Comparison of ENCODE assay signal across 10 mouse cellular contexts in genomic region chr6:49985127-49985526, GRCm38 (mm10).
DNase-seq lines count a peak whose midpoint lies in the region; ATAC-seq and TF ChIP-seq lines count a peak whose summit lies in the region.
"Had no signal": no experiment of that assay in that cellular context is flagged by ENCODE, and none has a peak within 500 bp of the region (broad histone marks: within the 10 kb centered on the region; RNA-seq: fewer than 3 reads in every experiment).

No protein-coding gene starts in this region.

- no peak overlapping the region for H3K4me2 ChIP-seq in forebrain, embryonic 11.5 days (ENCODE audit: low read depth, low read length, severe bottlenecking)
- no peak overlapping the region for H3K4me2 ChIP-seq in forebrain, postnatal 0 days (ENCODE audit: low read depth)
- no peak overlapping the region for H3K4me2 ChIP-seq in midbrain, embryonic 13.5 days (replicated peaks)
- H3K4me2 ChIP-seq in midbrain, embryonic 16.5 days (ENCODE audit: low read length): no peak overlapping the region
- no peak overlapping the region for H3K4me2 ChIP-seq in kidney, embryonic 14.5 days (replicated peaks; ENCODE audit: low read depth, low read length)

- peak; percentile 76 for DNase-seq in forebrain, embryonic 11.5 days (ENCODE audit: low spot score)
- DNase-seq in forebrain, postnatal 0 days: no peak
- DNase-seq in lung, postnatal 36 days: peak; percentile 42
- no peak for DNase-seq in left cerebral cortex, adult 11 months (ENCODE audit: low spot score)
- no peak for DNase-seq in spleen, postnatal 10 days (ENCODE audit: low spot score in 2 of 2)
- DNase-seq: gastrocnemius, postnatal 36 days had no signal

- H3K4me1 ChIP-seq in forebrain, embryonic 11.5 days (replicated peaks; ENCODE audit: control insufficient read depth, insufficient read depth, low read length): peaks cover 2% of the 10 kb centered on the region; the same call in 1 of the 2 replicates
- H3K4me1 ChIP-seq in forebrain, postnatal 0 days (ENCODE audit: insufficient read depth): no peaks in the 10 kb centered on the region
- peaks cover 12% of the 10 kb centered on the region for H3K4me1 ChIP-seq in midbrain, embryonic 13.5 days (replicated peaks)
- H3K4me1 ChIP-seq in midbrain, embryonic 16.5 days (ENCODE audit: control insufficient read depth, insufficient read depth, low read length): peaks cover 7% of the 10 kb centered on the region
- peaks cover 11% of the 10 kb centered on the region; the same call in 1 of the 2 replicates for H3K4me1 ChIP-seq in kidney, embryonic 14.5 days (ENCODE audit: control insufficient read depth, insufficient read depth, low read length)

- 52% methylated on average over 6 of the region's 6 CpGs for WGBS in forebrain, embryonic 11.5 days
- 11% methylated on average over 6 of the region's 6 CpGs for WGBS in forebrain, postnatal 0 days
- 36% methylated on average over 6 of the region's 6 CpGs for WGBS in midbrain, embryonic 13.5 days
- WGBS in midbrain, embryonic 16.5 days: 24% methylated on average over 6 of the region's 6 CpGs
- WGBS in kidney, embryonic 14.5 days: 17% methylated on average over 6 of the region's 6 CpGs

- no peak overlapping the region for H3K4me3 ChIP-seq in forebrain, embryonic 11.5 days (ENCODE audit: low read depth, low read length)
- H3K4me3 ChIP-seq in forebrain, postnatal 0 days (ENCODE audit: low read depth, low read length): no peak overlapping the region
- no peak overlapping the region for H3K4me3 ChIP-seq in midbrain, embryonic 13.5 days (replicated peaks)
- H3K4me3 ChIP-seq in midbrain, embryonic 16.5 days (ENCODE audit: low read depth, low read length): no peak overlapping the region
- no peak overlapping the region for H3K4me3 ChIP-seq in kidney, embryonic 14.5 days (ENCODE audit: low read length)

- H3K9me3 ChIP-seq in forebrain, embryonic 11.5 days (ENCODE audit: control insufficient read depth, low read length): no peaks in the 10 kb centered on the region
- H3K9me3 ChIP-seq in forebrain, postnatal 0 days (ENCODE audit: low read length): no peaks in the 10 kb centered on the region
- no peaks in the 10 kb centered on the region for H3K9me3 ChIP-seq in midbrain, embryonic 13.5 days
- H3K9me3 ChIP-seq in midbrain, embryonic 16.5 days (replicated peaks; ENCODE audit: control insufficient read depth, low read length, poor library complexity, severe bottlenecking): no peaks in the 10 kb centered on the region
- H3K9me3 ChIP-seq in kidney, embryonic 14.5 days (ENCODE audit: control insufficient read depth, low read length): no peaks in the 10 kb centered on the region

- TF ChIP-seq CTCF in forebrain, postnatal 0 days (IDR thresholded peaks at IDR 0.05; ENCODE audit: low read depth): no peak

- no peaks in the 10 kb centered on the region for H3K36me3 ChIP-seq in forebrain, embryonic 11.5 days (ENCODE audit: control insufficient read depth, insufficient read depth, low read length)
- no peaks in the 10 kb centered on the region for H3K36me3 ChIP-seq in forebrain, postnatal 0 days (ENCODE audit: insufficient read depth)
- H3K36me3 ChIP-seq in midbrain, embryonic 13.5 days: no peaks in the 10 kb centered on the region
- no peaks in the 10 kb centered on the region for H3K36me3 ChIP-seq in midbrain, embryonic 16.5 days (ENCODE audit: control insufficient read depth, insufficient read depth, low read length)
- H3K36me3 ChIP-seq in kidney, embryonic 14.5 days (ENCODE audit: control insufficient read depth, insufficient read depth, low read length): no peaks in the 10 kb centered on the region

- H3K9ac ChIP-seq in forebrain, embryonic 11.5 days (ENCODE audit: low read length): no peak overlapping the region
- H3K9ac ChIP-seq in forebrain, postnatal 0 days: no peak overlapping the region
- H3K9ac ChIP-seq in midbrain, embryonic 13.5 days (replicated peaks): no peak overlapping the region
- H3K9ac ChIP-seq in midbrain, embryonic 16.5 days (ENCODE audit: low read depth, low read length): no peak overlapping the region
- no peak overlapping the region for H3K9ac ChIP-seq in kidney, embryonic 14.5 days (ENCODE audit: low read depth, low read length)

- H3K27me3 ChIP-seq in forebrain, embryonic 11.5 days (ENCODE audit: control insufficient read depth, insufficient read depth, low read length): no peaks in the 10 kb centered on the region
- H3K27me3 ChIP-seq in forebrain, postnatal 0 days (ENCODE audit: insufficient read depth, low read length): no peaks in the 10 kb centered on the region
- no peaks in the 10 kb centered on the region for H3K27me3 ChIP-seq in midbrain, embryonic 13.5 days
- H3K27me3 ChIP-seq in midbrain, embryonic 16.5 days (ENCODE audit: control insufficient read depth, insufficient read depth, low read depth, low read length): no peaks in the 10 kb centered on the region
- H3K27me3 ChIP-seq in kidney, embryonic 14.5 days (ENCODE audit: control insufficient read depth, insufficient read depth, low read length): no peaks in the 10 kb centered on the region
- H3K27me3 ChIP-seq: CH12.LX had no signal

- H3K27ac ChIP-seq in forebrain, embryonic 11.5 days (ENCODE audit: low read depth, low read length): no peak overlapping the region
- no peak overlapping the region for H3K27ac ChIP-seq in forebrain, postnatal 0 days (ENCODE audit: low read depth, low read length)
- no peak overlapping the region for H3K27ac ChIP-seq in midbrain, embryonic 13.5 days
- H3K27ac ChIP-seq in midbrain, embryonic 16.5 days (ENCODE audit: low read length): no peak overlapping the region
- H3K27ac ChIP-seq in kidney, embryonic 14.5 days (ENCODE audit: low read depth, low read length): no peak overlapping the region

- no peak for ATAC-seq in forebrain, embryonic 11.5 days (replicated peaks; ENCODE audit: low FRiP score)
- no peak for ATAC-seq in forebrain, postnatal 0 days
- 0 out of 2 replicates have a peak, but pooled peaks have one; percentile 62 for ATAC-seq in midbrain, embryonic 13.5 days
- ATAC-seq in midbrain, embryonic 16.5 days: no peak
- ATAC-seq in kidney, embryonic 14.5 days (ENCODE audit: low FRiP score, low TSS enrichment): peak; percentile 82; the same call in 1 of the 2 replicates

Comparison
In these comparisons a context has a peak if more than half of its experiments do, and no peak if none do; other contexts are left out.
1. ATAC-seq: peak in midbrain, embryonic 13.5 days (single experiment) and kidney, embryonic 14.5 days (single experiment); none in forebrain, embryonic 11.5 days (single experiment), forebrain, postnatal 0 days (single experiment) and midbrain, embryonic 16.5 days (single experiment).
2. DNase-seq: peak in forebrain, embryonic 11.5 days (single experiment) and lung, postnatal 36 days (single experiment); none in forebrain, postnatal 0 days (single experiment), left cerebral cortex, adult 11 months (single experiment) and spleen, postnatal 10 days (0 of 2).